Mouse (Mus musculus): ENCODE data around the gene Vat1.
"Not testable (repeated sequence)": the region's sequence is repeated elsewhere in the genome, so short reads cannot be mapped to it uniquely, and the experiment has no call there.

Gene Vat1

GRCm38 (mm10) chr11:101466552-101466950 is 521 bp upstream of the Vat1 start:
- in situ Hi-C loops (cut with MboI, MseI) = not testable (repeated sequence)

- in situ Hi-C loops (cut with MboI, MseI) = no loop called here
These were observed 745 bp downstream of the Vat1 start for GRCm38 (mm10) chr11:101465101-101465868.

- in situ Hi-C loops (cut with MboI, MseI) = no loop called here
These were observed 1.6 kb downstream of the Vat1 start, which contains the start of gene Rnd2 for GRCm38 (mm10) chr11:101464211-101465100. TSS of gene Rnd2 (plus strand) at chr11:101464999.

- in situ Hi-C loops (cut with MboI, MseI) = no loop called here
These were observed 3.2 kb downstream of the Vat1 start for GRCm38 (mm10) chr11:101462583-101463440.

GRCm38 (mm10) chr11:101462141-101462540 is 3.9 kb downstream of the Vat1 start:
- in situ Hi-C loops (cut with MboI, MseI) = no loop called here

GRCm38 (mm10) chr11:101460321-101460720 is 5.7 kb downstream of the Vat1 start:
- in situ Hi-C loops (cut with MboI, MseI) = no loop called here

GRCm38 (mm10) chr11:101459716-101460115 is 6.3 kb downstream of the Vat1 start:
- in situ Hi-C loops (cut with MboI, MseI) = no loop called here

GRCm38 (mm10) chr11:101458217-101458616 is 7.8 kb downstream of the Vat1 start:
- in situ Hi-C loops (cut with MboI, MseI) = no loop called here

GRCm38 (mm10) chr11:101457631-101458030 is 8.4 kb downstream of the Vat1 start:
- in situ Hi-C loops (cut with MboI, MseI) = no loop called here

GRCm38 (mm10) chr11:101455627-101456026 is 10.4 kb downstream of the Vat1 start:
- in situ Hi-C loops (cut with MboI, MseI) = no loop called here

GRCm38 (mm10) chr11:101454702-101455101 is 11.3 kb downstream of the Vat1 start:
- in situ Hi-C loops (cut with MboI, MseI) = no loop called here

GRCm38 (mm10) chr11:101452093-101452774 is 13.8 kb downstream of the Vat1 start:
- in situ Hi-C loops (cut with MboI, MseI) = no loop called here

GRCm38 (mm10) chr11:101451536-101451935 is 14.5 kb downstream of the Vat1 start:
- in situ Hi-C loops (cut with MboI, MseI) = no loop called here

- in situ Hi-C loops (cut with MboI, MseI) = no loop called here
These were observed 15.6 kb downstream of the Vat1 start for GRCm38 (mm10) chr11:101450394-101450793.

- in situ Hi-C loops (cut with MboI, MseI) = not testable (repeated sequence)
These were observed 16.4 kb downstream of the Vat1 start for GRCm38 (mm10) chr11:101449596-101449995.

- in situ Hi-C loops (cut with MboI, MseI) = no loop called here
These were observed 17.1 kb downstream of the Vat1 start for GRCm38 (mm10) chr11:101448899-101449298.

GRCm38 (mm10) chr11:101448274-101448746 is 17.7 kb downstream of the Vat1 start, which contains the start of gene Ifi35:
TSS of gene Ifi35 (plus strand) at chr11:101448407.
- in situ Hi-C loops (cut with MboI, MseI) = no loop called here

GRCm38 (mm10) chr11:101447786-101448185 is 18.2 kb downstream of the Vat1 start:
- in situ Hi-C loops (cut with MboI, MseI) = no loop called here

GRCm38 (mm10) chr11:101446860-101447259 is 19.2 kb downstream of the Vat1 start:
- in situ Hi-C loops (cut with MboI, MseI) = not testable (repeated sequence)

- in situ Hi-C loops (cut with MboI, MseI) = no loop called here
These were observed 19.7 kb downstream of the Vat1 start for GRCm38 (mm10) chr11:101446319-101446718.

- in situ Hi-C loops (cut with MboI, MseI) = no loop called here
These were observed 23.3 kb downstream of the Vat1 start for GRCm38 (mm10) chr11:101442760-101443159.

Data from T-helper 1 cell (primary cell).